Mouse (Mus musculus) liver, embryonic 16.5 days (tissue): ENCODE measurements around the gene Kcnd3. TPM values are rescaled to one million over a fixed set of nuclear protein-coding genes. Genes with fewer than 3 reads are reported as not detected.

Source experiments
- ATAC-seq: fragments of 200-750 bp; cut with Nextera tagmentation; 2 replicates; pipeline ENCODE4 v1.8.0; 2017; ENCODE audit warnings: low read depth, mild to moderate bottlenecking, moderate number of reproducible peaks, moderate library complexity
- H3K27ac ChIP-seq: fragments of 300-500 bp; sonication (generic); 2 replicates; pipeline ENCODE4 v1.5.1; 2014; ENCODE audit warnings: mild to moderate bottlenecking, low read length
- H3K27me3 ChIP-seq: fragments of 300-500 bp; sonication (generic); 2 replicates; pipeline ENCODE4 v1.6.1; 2014; ENCODE audit warnings: low read depth, low read length, mixed read lengths; ENCODE audit not compliant: control insufficient read depth, insufficient read depth
- H3K36me3 ChIP-seq: fragments of 300-500 bp; sonication (generic); 2 replicates; pipeline ENCODE4 v1.6.1; 2014; ENCODE audit warnings: mild to moderate bottlenecking; ENCODE audit not compliant: control insufficient read depth, insufficient read depth
- H3K4me1 ChIP-seq: fragments of 300-500 bp; sonication (generic); 2 replicates; pipeline ENCODE4 v1.6.1; 2014; ENCODE audit warnings: low read depth, low read length, mixed read lengths; ENCODE audit not compliant: control insufficient read depth
- H3K4me2 ChIP-seq: fragments of 300-500 bp; sonication (generic); 2 replicates; pipeline ENCODE4 v1.6.1; 2014; ENCODE audit warnings: low read depth, low read length, mixed read lengths
- H3K4me3 ChIP-seq: fragments of 300-500 bp; sonication (generic); 2 replicates; pipeline ENCODE4 v1.5.1; 2014; ENCODE audit warnings: low read depth, mild to moderate bottlenecking, low read length
- H3K9ac ChIP-seq: fragments of 300-500 bp; sonication (generic); 2 replicates; pipeline ENCODE4 v1.6.1; 2014; ENCODE audit warnings: low read depth, low read length
- H3K9me3 ChIP-seq: fragments of 300-500 bp; sonication (generic); replicated peaks from 2 replicates; pipeline ENCODE4 v1.6.1; 2016; ENCODE audit warnings: low read length; ENCODE audit not compliant: control insufficient read depth
- WGBS: fragments of 180-500 bp; shearing (Covaris S2); extraction: QIAGEN DNeasy Blood & Tissue Kit; methylation state at CpG from one replicate; pipeline ENCODE4 v1.1.7; 2014; ENCODE audit not compliant: insufficient replicate concordance; 5-methylcytosine and 5-hydroxymethylcytosine counted together
- polyA plus RNA-seq: library from polyadenylated mRNA; unstranded; fragments of >200 nt; fragmentation: Nextera tagmentation; extraction: Ambion mirVana; gene quantifications from 2 replicates; pipeline ENCODE4 v1.2.1, GENCODE M21; 2015

The Kcnd3 gene
- polyA plus RNA-seq, 1 experiment from 2014 or later: 0.05 TPM

DNA sequence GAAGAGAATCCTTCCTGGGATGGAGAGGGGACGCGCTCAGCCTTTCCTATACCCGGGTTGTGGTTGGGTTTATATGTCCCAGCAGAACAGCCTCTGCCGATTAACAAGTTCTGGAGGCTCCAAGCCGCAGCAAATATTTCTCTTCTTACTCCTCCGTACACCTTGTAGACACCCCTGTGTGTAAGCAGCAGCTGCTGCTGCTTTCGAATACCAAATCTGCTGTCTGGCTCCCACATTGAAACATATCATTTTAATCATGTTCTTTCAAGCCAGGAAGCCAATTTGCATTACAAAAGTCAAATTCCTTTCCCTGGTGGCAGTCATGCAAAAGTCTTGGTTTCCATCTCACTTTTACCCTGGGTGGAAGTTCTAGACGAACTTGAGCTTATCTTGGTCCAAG lies 76.7 kb downstream of the Kcnd3 start:
- H3K9me3 ChIP-seq: no peaks in the 10 kb centered on the region
- H3K4me1 ChIP-seq: no peaks in the 10 kb centered on the region
- no peak overlapping the region for H3K9ac ChIP-seq
- ATAC-seq: no peak
- no peak overlapping the region for H3K4me2 ChIP-seq
- 59% methylated on average over 8 of the region's 8 CpGs for WGBS
- H3K36me3 ChIP-seq: no peaks in the 10 kb centered on the region
- H3K27me3 ChIP-seq: no peaks in the 10 kb centered on the region
- H3K4me3 ChIP-seq: no peak overlapping the region
- H3K27ac ChIP-seq: no peak overlapping the region

DNA sequence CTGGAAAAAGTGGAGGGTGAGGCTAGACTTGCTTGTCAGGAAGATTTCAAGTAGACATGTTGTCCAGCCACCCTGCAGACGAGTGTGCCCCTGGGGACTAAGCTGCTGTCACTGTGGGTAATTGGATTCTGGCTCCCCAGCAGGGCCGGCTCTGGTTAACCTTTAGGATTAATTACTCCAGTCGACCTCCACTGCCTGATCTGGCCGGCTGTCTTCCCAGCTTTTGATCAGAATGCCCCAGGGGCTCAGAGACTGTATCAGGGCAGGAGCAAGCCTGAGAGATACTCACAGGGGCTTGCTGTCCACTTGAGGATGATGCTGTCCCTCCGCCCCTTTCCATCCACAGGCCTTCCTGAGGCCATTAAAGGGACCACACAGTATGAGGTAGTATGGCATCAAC lies 77.6 kb downstream of the Kcnd3 start:
- WGBS: 21% methylated on average over 5 of the region's 5 CpGs

DNA sequence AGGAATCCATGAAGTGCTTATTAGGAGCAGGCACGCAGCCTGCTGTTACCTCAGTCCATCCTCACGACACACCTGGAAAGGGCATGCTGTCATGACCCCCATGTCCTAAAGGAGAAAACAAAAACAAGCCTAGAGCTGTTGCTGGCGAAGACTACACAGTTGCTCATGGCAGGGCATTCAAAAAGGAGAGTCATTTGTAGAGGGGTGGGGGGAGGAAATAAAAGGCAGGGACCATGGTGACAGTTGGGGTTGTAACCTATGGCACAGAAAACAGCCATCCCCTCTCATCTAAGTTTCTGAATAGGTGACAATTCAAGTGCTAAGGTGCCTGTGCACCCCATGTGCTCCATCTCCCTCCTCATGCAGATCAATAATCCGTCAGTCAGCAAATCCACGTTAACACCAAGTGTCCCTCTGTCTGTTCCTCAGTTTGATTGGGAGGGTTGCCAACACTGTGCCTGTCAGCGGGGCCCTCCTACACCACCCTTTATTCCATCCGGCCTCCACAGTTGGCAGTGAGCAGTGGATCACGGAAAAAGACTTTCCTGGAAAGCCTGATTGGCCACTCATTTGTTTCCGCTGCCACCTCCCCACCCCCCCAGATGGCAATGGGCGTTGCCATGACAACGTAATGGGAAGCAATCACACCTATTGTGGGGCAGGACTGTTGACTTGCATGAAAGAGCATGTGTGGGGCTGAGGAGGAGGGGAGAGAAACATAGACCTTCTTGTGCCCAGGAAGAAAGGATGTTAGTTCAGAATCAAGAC lies 78.4 kb downstream of the Kcnd3 start:
- 25% methylated on average over 11 of the region's 11 CpGs for WGBS

More for the DNA sequence above, 77.6 kb downstream of the Kcnd3 start:
- Histone ChIP-seq H3K27me3 (no peaks in the 10 kb centered on the region), H3K4me1 (no peaks in the 10 kb centered on the region), H3K36me3 (no peaks in the 10 kb centered on the region), H3K9me3 (no peaks in the 10 kb centered on the region), H3K9ac (no peak overlapping the region), H3K4me2 (no peak overlapping the region), H3K4me3 (no peak overlapping the region), H3K27ac (no peak overlapping the region)
- ATAC-seq: no peak

DNA sequence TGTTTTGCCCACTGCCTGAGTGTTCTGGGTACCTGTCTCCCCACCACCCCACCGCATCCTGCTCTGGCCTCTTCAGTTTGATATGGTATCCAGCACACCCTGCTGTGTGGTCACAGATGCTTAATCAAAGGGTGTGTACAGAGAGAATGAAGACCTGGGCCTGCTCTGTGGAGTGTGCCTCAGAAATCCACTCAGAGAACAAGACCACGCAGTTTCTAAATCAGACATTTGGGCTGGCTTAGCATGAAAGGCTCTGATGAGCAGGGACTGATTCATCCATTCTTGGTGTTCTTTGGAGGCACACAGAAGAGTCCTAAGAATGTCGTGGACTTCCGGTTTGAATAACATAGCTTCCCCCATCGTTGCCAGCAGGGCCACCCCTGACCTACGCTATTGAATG lies 86.3 kb downstream of the Kcnd3 start:
- H3K27ac ChIP-seq: no peak overlapping the region
- H3K4me2 ChIP-seq: no peak overlapping the region
- 47% methylated on average over 6 of the region's 6 CpGs for WGBS
- ATAC-seq: no peak
- H3K9me3 ChIP-seq: no peaks in the 10 kb centered on the region
- no peaks in the 10 kb centered on the region for H3K27me3 ChIP-seq
- no peaks in the 10 kb centered on the region for H3K36me3 ChIP-seq
- no peak overlapping the region for H3K4me3 ChIP-seq
- no peak overlapping the region for H3K9ac ChIP-seq
- H3K4me1 ChIP-seq: no peaks in the 10 kb centered on the region

More for the DNA sequence above, 78.4 kb downstream of the Kcnd3 start:
- Histone ChIP-seq H3K36me3 (no peaks in the 10 kb centered on the region), H3K9ac (no peak overlapping the region), H3K4me2 (no peak overlapping the region), H3K9me3 (no peaks in the 10 kb centered on the region), H3K4me1 (no peaks in the 10 kb centered on the region), H3K27me3 (no peaks in the 10 kb centered on the region), H3K27ac (no peak overlapping the region), H3K4me3 (no peak overlapping the region)
- ATAC-seq: no peak

GRCm38 (mm10) chr3:105538819-105539607 lies 86.9 kb downstream of the Kcnd3 start:
- 5% methylated on average over 13 of the region's 13 CpGs for WGBS

DNA sequence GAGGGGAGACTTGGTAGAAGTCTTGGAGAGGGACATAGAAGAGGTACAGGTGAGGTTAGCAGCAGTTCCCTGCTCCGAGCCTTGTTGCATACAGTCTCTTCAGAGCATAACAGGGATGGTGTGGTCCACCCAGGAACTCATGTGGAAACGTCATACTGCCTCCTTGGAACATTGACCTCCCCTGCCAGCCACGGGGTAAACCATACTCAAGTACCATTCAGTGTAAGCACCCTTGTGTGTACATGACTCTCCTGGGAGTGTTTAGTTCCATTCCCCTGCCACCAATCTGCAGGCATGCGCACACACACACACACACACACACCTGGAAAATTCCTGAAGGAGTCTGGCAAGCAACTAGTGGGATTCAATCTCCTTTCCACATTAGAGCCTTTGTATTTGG lies 90.6 kb downstream of the Kcnd3 start:
- H3K4me2 ChIP-seq: no peak overlapping the region
- no peaks in the 10 kb centered on the region for H3K4me1 ChIP-seq
- no peak for ATAC-seq
- no peak overlapping the region for H3K9ac ChIP-seq
- WGBS: 44% methylated on average over 4 of the region's 4 CpGs
- H3K27me3 ChIP-seq: no peaks in the 10 kb centered on the region
- H3K27ac ChIP-seq: no peak overlapping the region
- no peaks in the 10 kb centered on the region for H3K36me3 ChIP-seq
- H3K9me3 ChIP-seq: no peaks in the 10 kb centered on the region
- H3K4me3 ChIP-seq: no peak overlapping the region

More at GRCm38 (mm10) chr3:105538819-105539607, 86.9 kb downstream of the Kcnd3 start:
- no peak for ATAC-seq
- Histone ChIP-seq H3K4me2 (no peak overlapping the region), H3K9ac (no peak overlapping the region), H3K36me3 (no peaks in the 10 kb centered on the region), H3K27ac (no peak overlapping the region), H3K4me3 (no peak overlapping the region), H3K9me3 (no peaks in the 10 kb centered on the region), H3K27me3 (no peaks in the 10 kb centered on the region), H3K4me1 (no peaks in the 10 kb centered on the region)

DNA sequence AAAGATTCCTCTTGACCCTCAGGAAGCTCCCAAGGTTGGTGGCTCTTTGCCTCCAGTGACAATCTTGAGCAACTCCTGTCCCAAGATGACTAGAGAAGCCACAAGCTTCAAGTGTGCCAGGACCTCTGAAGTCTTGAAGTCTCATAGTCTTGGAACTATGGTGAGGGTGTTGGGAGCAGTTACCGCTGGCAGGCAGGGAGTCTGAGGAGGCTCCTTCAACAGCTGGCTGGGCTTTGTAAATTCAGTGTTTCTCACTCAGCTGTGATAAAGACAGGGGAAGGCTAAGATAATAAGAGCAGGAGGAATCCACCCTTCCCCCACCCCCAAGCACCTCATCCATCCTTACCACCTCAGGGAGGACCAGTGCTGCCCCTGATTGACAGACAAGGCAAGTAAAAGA lies 92.0 kb downstream of the Kcnd3 start:
- no peak for ATAC-seq
- H3K4me3 ChIP-seq: no peak overlapping the region
- H3K9ac ChIP-seq: no peak overlapping the region
- H3K36me3 ChIP-seq: no peaks in the 10 kb centered on the region
- H3K9me3 ChIP-seq: no peaks in the 10 kb centered on the region
- no peak overlapping the region for H3K4me2 ChIP-seq
- no peaks in the 10 kb centered on the region for H3K4me1 ChIP-seq
- H3K27ac ChIP-seq: no peak overlapping the region
- no peaks in the 10 kb centered on the region for H3K27me3 ChIP-seq
- WGBS: 52% methylated on average over 1 of the region's 1 CpGs

- Histone ChIP-seq H3K27ac (no peak overlapping the region), H3K9me3 (no peaks in the 10 kb centered on the region), H3K27me3 (no peaks in the 10 kb centered on the region), H3K36me3 (no peaks in the 10 kb centered on the region), H3K9ac (no peak overlapping the region), H3K4me3 (no peak overlapping the region), H3K4me1 (no peaks in the 10 kb centered on the region), H3K4me2 (no peak overlapping the region)
- WGBS: 52% methylated on average over 13 of the region's 13 CpGs
- ATAC-seq: no peak; the same call in 1 of the 2 replicates
Measured at GRCm38 (mm10) chr3:105546611-105547071, 94.5 kb downstream of the Kcnd3 start.
